Mouse (Mus musculus) heart, adult 2 months (tissue): ENCODE data around the gene Ctnna3. TPM values are rescaled to one million over a fixed set of nuclear protein-coding genes. Genes with fewer than 3 reads are reported as not detected.

ENCODE experiments used
- DNase-seq, 2 experiments: peaks; one replicate each; pipeline ENCODE4 v3.0.0; 2021
- H3K27ac ChIP-seq: fragments of 200-600 bp; 2 replicates; pipeline ENCODE4 v1.8.1; 2022
- H3K27me3 ChIP-seq: fragments of 200-500 bp; 2 replicates; pipeline ENCODE4 v1.6.1; 2012; ENCODE audit warnings: mild to moderate bottlenecking, low read length, inconsistent platforms, mixed read lengths; ENCODE audit not compliant: control insufficient read depth, insufficient read depth
- H3K36me3 ChIP-seq: fragments of 200-500 bp; 2 replicates; pipeline ENCODE4 v1.6.1; 2012; ENCODE audit warnings: low read length, inconsistent platforms; ENCODE audit not compliant: control insufficient read depth, insufficient read depth
- H3K4me1 ChIP-seq: fragments of 200-500 bp; 2 replicates; pipeline ENCODE4 v1.6.1; 2011; ENCODE audit warnings: low read length; ENCODE audit not compliant: control insufficient read depth, insufficient read depth
- H3K4me3 ChIP-seq: fragments of 200-600 bp; 2 replicates; pipeline ENCODE4 v1.8.1; 2022
- H3K79me2 ChIP-seq: fragments of 200-500 bp; replicated peaks from 2 replicates; pipeline ENCODE4 v1.6.1; 2012; ENCODE audit warnings: mild to moderate bottlenecking, inconsistent platforms, low read length, moderate library complexity, mixed read lengths; ENCODE audit not compliant: control insufficient read depth, insufficient read depth
- H3K9ac ChIP-seq: fragments of 200-500 bp; 2 replicates; pipeline ENCODE4 v1.6.1; 2012; ENCODE audit warnings: low read depth, mild to moderate bottlenecking, control low read depth, inconsistent platforms, low read length, mixed read lengths
- CTCF ChIP-seq: fragments of 200-600 bp; IDR thresholded peaks from 2 replicates; pipeline ENCODE4 v1.8.1; 2022; ENCODE audit warnings: antibody characterized with exemption, mild to moderate bottlenecking, moderate library complexity
- EP300 ChIP-seq: fragments of 200-500 bp; IDR thresholded peaks from 2 replicates; pipeline ENCODE4 v1.6.1; 2011; ENCODE audit warnings: low read depth, low read length, control low read depth; ENCODE audit not compliant: insufficient read depth
- POLR2A ChIP-seq: fragments of 200-500 bp; IDR thresholded peaks from 2 replicates; pipeline ENCODE4 v1.6.1; 2011; ENCODE audit warnings: mild to moderate bottlenecking, low read depth, low read length, control low read depth; ENCODE audit not compliant: insufficient read depth
- WGBS: fragments of 180-500 bp; shearing (Covaris S2); methylation state at CpG from one replicate; pipeline ENCODE4 v1.1.7; 2018; 5-methylcytosine and 5-hydroxymethylcytosine counted together
- intact Hi-C: fragments of 180-260 bp; cut with DNase I; formaldehyde crosslinking; loops from one replicate; pipeline ENCODE4 v1.15.1; 2025
- polyA plus RNA-seq: library from polyadenylated mRNA; depleted of rRNA; stranded (reverse); fragments of >200 nt; gene quantifications from 2 replicates; pipeline ENCODE4 v1.2.3, GENCODE M21; 2012
- total RNA-seq, 2 experiments: library from RNA; stranded (reverse); gene quantifications; 2 replicates each; pipeline ENCODE4 v1.2.3; 2021

Ctnna3 gene
- total and polyA plus RNA-seq, 3 experiments: 6.4 to 54.6 (median 46.9) TPM

DNA sequence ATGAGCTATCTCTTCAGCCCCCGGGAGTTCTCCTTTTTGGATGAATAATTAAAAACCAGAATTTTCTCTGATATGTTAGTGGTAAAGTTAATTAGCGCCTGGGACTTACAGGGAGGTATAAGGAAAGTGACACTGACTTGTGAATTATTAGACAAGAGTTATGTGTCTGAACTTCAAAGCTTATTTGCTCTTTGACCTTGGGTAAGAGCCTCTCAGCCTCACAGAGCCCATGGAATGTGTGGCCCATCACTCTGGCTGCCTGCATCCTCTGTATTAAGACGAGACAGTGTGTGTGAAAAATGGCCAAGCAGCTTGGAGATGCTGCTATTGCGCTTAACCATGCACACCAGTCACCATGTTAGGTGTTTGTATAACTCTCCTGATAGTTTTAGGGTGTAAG is 422.0 kb downstream of the Ctnna3 start:
- H3K9ac ChIP-seq: no peak overlapping the region
- WGBS: 78% methylated on average over 4 of the region's 4 CpGs
- H3K79me2 ChIP-seq: no peaks in the 10 kb centered on the region
- intact Hi-C loops: no loop called here
- H3K36me3 ChIP-seq: no peaks in the 10 kb centered on the region
- no peak for TF ChIP-seq CTCF
- TF ChIP-seq POLR2A: no peak
- no peak for TF ChIP-seq EP300
- DNase-seq: no peak
- no peak overlapping the region for H3K27ac ChIP-seq
- H3K4me3 ChIP-seq: no peak overlapping the region
- no peaks in the 10 kb centered on the region for H3K4me1 ChIP-seq
- H3K27me3 ChIP-seq: no peaks in the 10 kb centered on the region

DNA sequence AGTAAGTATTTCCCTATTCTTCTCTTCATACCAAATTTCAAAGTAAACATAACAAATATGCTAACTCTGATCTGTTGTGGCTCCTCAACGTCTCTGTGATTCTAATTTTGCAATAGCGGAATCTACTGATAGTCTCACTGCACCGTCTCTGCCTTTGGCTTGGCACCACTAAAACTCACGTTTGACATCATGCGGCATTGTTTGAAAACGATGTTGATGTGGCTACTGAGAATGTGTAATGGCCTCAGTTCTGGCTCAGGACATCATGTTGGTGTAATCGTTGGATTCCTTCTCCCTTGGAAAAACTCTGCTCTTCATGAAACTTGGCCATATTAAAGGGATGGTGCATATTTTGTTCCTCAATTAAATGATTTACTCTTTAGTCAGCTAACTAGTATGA is 439.2 kb downstream of the Ctnna3 start:
- no peaks in the 10 kb centered on the region for H3K36me3 ChIP-seq
- peak in 1 of 2 experiments; percentile 9 for DNase-seq
- intact Hi-C loops: no loop called here
- H3K79me2 ChIP-seq: no peaks in the 10 kb centered on the region
- no peak overlapping the region for H3K4me3 ChIP-seq
- no peaks in the 10 kb centered on the region for H3K27me3 ChIP-seq
- no peak overlapping the region for H3K27ac ChIP-seq
- no peaks in the 10 kb centered on the region for H3K4me1 ChIP-seq
- TF ChIP-seq POLR2A (no peak), CTCF (no peak), EP300 (no peak)
- no peak overlapping the region for H3K9ac ChIP-seq
- 52% methylated on average over 7 of the region's 7 CpGs for WGBS

DNA sequence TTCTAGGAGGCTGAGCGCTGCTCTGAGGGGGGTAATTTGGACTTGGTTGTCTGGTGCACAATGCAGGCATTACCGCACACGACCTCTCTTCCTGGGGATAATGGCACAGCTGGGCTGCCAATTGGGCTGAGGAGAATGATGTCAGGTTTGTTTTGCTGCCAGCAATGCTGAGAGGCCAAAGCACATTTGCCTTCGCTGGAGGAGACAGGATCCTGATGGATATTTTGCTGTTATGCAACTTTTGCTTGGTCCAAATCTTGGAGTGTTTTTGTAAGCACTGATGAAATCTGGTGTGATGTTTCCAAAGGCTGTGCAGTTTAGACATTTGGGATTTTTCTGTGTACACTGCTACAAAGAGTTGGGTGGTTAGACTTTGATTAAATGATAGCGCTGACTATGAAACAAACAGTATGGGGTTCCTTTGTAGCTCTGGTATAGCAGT is 450.6 kb downstream of the Ctnna3 start:
- Histone ChIP-seq H3K4me1 (peaks cover 2% of the 10 kb centered on the region), H3K27me3 (no peaks in the 10 kb centered on the region), H3K4me3 (no peak overlapping the region), H3K27ac (peak overlapping the region; percentile 0; the same call in 1 of the 2 replicates), H3K79me2 (no peaks in the 10 kb centered on the region), H3K9ac (no peak overlapping the region), H3K36me3 (no peaks in the 10 kb centered on the region)
- DNase-seq: peak; percentile 67 to 84
- TF ChIP-seq POLR2A (no peak), EP300 (0 out of 2 replicates have a peak, but pooled peaks have one; percentile 31), CTCF (no peak)
- WGBS: 57% methylated on average over 5 of the region's 5 CpGs
- intact Hi-C loops: loop anchor here (10.0 kb wide), 1 partner anchor 74 kb away; no protein-coding TSS in a partner anchor

DNA sequence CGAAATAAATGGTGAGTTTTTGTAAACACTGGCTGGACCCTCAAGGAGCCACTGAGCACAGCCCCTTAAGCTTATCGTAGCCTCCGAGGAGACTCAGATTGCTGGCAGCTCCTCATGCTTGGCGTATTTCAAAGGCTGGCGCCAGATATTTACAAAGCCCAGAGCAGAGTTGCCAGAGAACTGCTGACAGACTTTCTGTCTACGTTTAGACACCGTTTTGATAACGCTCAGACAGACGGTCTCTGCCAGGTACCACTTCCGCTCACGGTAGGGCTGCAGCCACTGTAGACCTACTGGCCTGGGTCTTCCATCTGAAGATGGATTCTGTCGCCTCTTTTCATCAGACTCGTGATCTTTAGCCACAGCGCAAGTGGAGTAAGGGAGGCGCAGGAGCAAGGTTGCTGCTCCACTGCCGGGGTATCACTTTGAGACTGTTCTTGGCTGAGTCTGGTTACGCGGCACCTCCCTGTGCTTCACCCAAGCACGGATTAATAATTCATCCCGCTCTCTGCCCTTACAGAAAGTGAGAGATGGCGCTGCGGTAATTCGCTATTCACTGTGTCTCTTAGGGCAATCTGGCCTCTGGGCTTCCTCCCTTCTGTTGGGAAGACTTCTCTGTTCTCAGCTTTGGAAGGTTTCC is 456.7 kb downstream of the Ctnna3 start:
- intact Hi-C loops: loop anchor here (10.0 kb wide), 1 partner anchor 68 kb away; no protein-coding TSS in a partner anchor
- TF ChIP-seq EP300 (no peak), POLR2A (no peak), CTCF (no peak)
- Histone ChIP-seq H3K9ac (0 out of 2 replicates have a peak overlapping the region, but pooled peaks have one; percentile 6), H3K79me2 (no peaks in the 10 kb centered on the region), H3K4me1 (no peaks in the 10 kb centered on the region; the same call in 1 of the 2 replicates), H3K27me3 (no peaks in the 10 kb centered on the region), H3K36me3 (no peaks in the 10 kb centered on the region), H3K27ac (no peak overlapping the region), H3K4me3 (peak overlapping the region; percentile 39)
- DNase-seq: peak; percentile 28 to 50
- 49% methylated on average over 23 of the region's 23 CpGs for WGBS

DNA sequence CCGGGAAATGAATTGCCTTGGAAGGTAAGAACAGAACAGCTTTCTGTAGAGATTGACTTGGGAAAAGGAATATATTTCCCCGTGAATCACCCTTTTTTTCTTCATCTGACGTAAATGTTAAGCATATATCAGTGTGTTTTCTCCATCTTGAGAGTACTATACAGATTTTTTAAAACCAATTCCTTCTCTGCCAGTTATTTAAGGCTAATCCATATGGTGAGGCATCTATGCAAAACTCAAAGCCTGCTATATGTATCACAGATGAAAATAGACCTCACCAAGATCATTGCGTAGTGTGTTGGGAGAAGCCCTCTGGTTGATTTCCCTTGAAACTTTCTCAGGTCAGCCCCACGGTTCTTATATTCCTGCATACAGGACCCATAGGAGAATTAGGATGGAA is 464.7 kb downstream of the Ctnna3 start:
- Histone ChIP-seq H3K36me3 (no peaks in the 10 kb centered on the region), H3K4me1 (no peaks in the 10 kb centered on the region), H3K4me3 (no peak overlapping the region), H3K79me2 (no peaks in the 10 kb centered on the region), H3K9ac (no peak overlapping the region), H3K27ac (no peak overlapping the region), H3K27me3 (no peaks in the 10 kb centered on the region)
- 90% methylated on average over 5 of the region's 5 CpGs for WGBS
- intact Hi-C loops: no loop called here
- no peak for DNase-seq
- TF ChIP-seq POLR2A (no peak), EP300 (no peak), CTCF (no peak)

DNA sequence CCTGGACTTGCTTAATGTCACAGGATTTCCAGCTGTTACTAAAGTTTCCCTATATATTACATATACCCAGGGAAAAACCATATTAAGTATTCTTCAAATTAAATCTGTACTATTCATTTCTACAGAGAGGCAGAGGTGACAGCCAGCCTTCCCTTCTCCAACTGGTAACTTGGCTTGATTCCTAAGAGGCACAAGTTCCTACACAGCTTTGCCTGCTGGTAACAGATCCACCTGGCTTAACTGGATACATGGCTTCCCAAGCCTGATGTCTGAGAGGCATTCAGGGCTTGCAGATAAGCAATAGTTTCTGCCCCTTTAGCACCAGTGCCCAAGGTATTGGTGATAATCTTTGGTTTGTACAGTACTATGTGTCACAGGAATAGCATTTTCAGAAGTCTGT is 470.0 kb downstream of the Ctnna3 start:
- H3K27ac ChIP-seq: no peak overlapping the region
- no peak overlapping the region for H3K4me3 ChIP-seq
- H3K27me3 ChIP-seq: no peaks in the 10 kb centered on the region
- TF ChIP-seq CTCF (no peak), POLR2A (no peak), EP300 (no peak)
- no peaks in the 10 kb centered on the region for H3K36me3 ChIP-seq
- H3K79me2 ChIP-seq: no peaks in the 10 kb centered on the region
- no peaks in the 10 kb centered on the region for H3K4me1 ChIP-seq
- DNase-seq: no peak
- intact Hi-C loops: no loop called here
- H3K9ac ChIP-seq: no peak overlapping the region
